Mouse (Mus musculus): ENCODE results near the gene Lamtor5.

Lamtor5 gene

GRCm38 (mm10) chr3:107278479-107279269, at the start of gene Lamtor5:
Gene Lamtor5 (plus strand): TSS chr3:107278858.
- in situ Hi-C loops (cut with MboI; ENCODE audit: low pct_unique_long_range_greater_than_20kb in 1 of 2, low sequenced_read_pairs in 2 of 2, unreplicated experiment in 1 of 2): no loop called here

- in situ Hi-C loops (cut with MboI; ENCODE audit: low pct_unique_long_range_greater_than_20kb in 1 of 2, low sequenced_read_pairs in 2 of 2, unreplicated experiment in 1 of 2): no loop called here
Measured at GRCm38 (mm10) chr3:107229221-107229620, 49.4 kb upstream of the Lamtor5 start.

DNA sequence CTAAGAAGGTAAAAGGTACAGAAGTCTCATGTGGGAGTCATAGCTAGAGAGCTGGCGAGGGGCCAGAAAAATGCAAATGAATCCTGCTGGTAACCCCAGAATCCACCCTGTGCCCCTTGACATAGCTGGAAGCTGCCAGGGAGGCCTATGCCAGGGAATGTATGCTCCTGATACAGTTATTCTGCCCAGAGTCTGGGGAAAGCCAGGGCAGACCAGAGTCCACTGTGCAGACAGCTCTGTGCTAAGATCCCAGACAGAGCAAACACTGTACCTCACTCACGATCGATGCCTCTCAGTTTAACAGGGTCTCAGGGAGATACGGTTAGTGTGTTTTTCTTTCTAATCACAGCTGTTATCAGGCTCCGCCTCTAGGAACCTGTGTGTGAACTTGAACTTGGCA, 48.8 kb upstream of the Lamtor5 start:
- in situ Hi-C loops (cut with MboI; ENCODE audit: low pct_unique_long_range_greater_than_20kb in 1 of 2, low sequenced_read_pairs in 2 of 2, unreplicated experiment in 1 of 2): loop anchor here (5.0 kb wide), 2 partner anchors 42 to 232 kb away; no protein-coding TSS in a partner anchor

DNA sequence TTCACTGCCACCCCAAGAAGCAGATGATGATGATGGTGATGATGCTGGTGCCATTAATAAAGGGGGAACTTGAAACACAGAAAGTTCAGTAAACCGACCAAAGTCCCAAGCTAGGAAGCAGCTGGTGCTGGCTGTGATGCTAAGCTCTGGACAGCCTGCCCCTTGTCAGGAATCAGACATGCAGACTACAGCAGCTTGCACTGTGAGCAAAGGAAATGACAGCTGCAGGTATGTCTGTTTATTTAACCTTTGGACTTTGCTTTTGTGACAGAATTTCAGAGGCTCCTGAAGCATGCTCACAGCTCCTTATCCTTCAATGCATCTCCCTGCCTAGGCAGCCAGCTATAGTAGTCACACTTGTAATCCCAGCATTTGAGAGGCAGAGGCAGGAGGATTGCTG, 48.1 kb upstream of the Lamtor5 start, which contains the start of gene A630076J17Rik:
TSS of gene A630076J17Rik (plus strand) at position 88 of the 400 bp plus-strand sequence.
- in situ Hi-C loops (cut with MboI; ENCODE audit: low pct_unique_long_range_greater_than_20kb in 1 of 2, low sequenced_read_pairs in 2 of 2, unreplicated experiment in 1 of 2): loop anchor here (5.0 kb wide), 2 partner anchors 42 to 232 kb away; no protein-coding TSS in a partner anchor

DNA sequence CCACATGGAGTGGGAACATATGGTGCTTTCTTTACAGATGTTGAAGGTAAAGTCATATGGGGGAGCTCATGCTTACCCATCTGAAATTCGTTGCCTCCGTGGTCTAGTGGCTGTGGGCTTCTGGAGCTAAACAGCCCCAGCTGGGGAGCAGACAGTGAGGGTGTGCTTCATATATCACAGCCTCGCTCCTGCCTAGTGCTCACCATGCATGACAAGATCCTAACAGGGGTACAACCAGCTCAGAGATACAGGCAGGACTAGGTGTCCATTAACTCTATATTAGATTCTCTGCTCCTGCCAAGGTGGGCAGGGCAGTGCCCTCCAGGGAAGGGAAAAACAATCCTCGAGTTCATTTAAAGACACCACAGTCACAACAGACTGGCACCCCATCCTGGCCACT, 47.5 kb upstream of the Lamtor5 start:
- in situ Hi-C loops (cut with MboI; ENCODE audit: low pct_unique_long_range_greater_than_20kb in 1 of 2, low sequenced_read_pairs in 2 of 2, unreplicated experiment in 1 of 2): loop anchor here (5.0 kb wide), 2 partner anchors 41 to 231 kb away; no protein-coding TSS in a partner anchor

- in situ Hi-C loops (cut with MboI; ENCODE audit: low pct_unique_long_range_greater_than_20kb in 1 of 2, low sequenced_read_pairs in 2 of 2, unreplicated experiment in 1 of 2): loop anchor here (5.0 kb wide), 2 partner anchors 39 to 229 kb away; no protein-coding TSS in a partner anchor
Measured at GRCm38 (mm10) chr3:107233351-107233813, 45.3 kb upstream of the Lamtor5 start.

DNA sequence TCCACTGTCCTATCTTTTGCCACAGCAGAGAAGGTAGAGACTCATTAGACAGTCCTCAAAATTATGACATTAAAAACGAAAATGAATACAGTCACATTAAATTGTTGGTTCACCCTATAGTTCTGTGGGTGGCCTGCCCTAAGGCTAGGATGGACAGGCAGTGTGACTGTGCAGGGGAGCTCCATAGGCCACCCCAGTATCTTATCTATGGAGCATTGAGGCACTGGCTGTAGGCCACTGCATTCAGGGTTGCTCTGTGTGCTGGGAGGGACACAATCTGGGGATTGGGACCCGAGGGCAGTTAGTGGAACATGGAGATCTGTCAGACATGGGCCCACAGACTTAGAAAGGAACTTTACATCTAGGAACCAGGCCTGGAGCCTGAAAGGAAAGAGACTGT, 44.7 kb upstream of the Lamtor5 start:
- in situ Hi-C loops (cut with MboI; ENCODE audit: low pct_unique_long_range_greater_than_20kb in 1 of 2, low sequenced_read_pairs in 2 of 2, unreplicated experiment in 1 of 2): loop anchor here (5.0 kb wide), 2 partner anchors 38 to 228 kb away; no protein-coding TSS in a partner anchor

DNA sequence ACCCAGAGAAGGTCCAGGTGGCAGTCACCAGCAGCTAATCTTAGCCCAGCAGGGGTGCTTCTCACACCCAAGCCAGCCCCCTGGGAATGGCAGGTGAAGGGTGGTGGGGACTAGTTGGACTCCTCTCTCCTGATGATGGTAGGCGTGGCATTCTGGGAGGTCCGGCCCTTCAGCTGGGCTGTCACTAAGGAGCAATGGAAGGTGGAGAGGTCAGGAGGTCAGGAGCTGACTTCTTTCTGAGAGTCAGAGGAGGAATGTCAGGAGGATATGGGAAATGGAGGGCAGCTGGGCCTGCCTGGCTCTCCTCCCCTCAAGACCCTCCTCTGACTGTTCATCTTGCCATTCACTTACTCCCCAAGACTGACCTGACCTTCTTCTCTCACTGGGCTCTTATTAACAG, 40.6 kb upstream of the Lamtor5 start:
- in situ Hi-C loops (cut with MboI; ENCODE audit: low pct_unique_long_range_greater_than_20kb in 1 of 2, low sequenced_read_pairs in 2 of 2, unreplicated experiment in 1 of 2): no loop called here

DNA sequence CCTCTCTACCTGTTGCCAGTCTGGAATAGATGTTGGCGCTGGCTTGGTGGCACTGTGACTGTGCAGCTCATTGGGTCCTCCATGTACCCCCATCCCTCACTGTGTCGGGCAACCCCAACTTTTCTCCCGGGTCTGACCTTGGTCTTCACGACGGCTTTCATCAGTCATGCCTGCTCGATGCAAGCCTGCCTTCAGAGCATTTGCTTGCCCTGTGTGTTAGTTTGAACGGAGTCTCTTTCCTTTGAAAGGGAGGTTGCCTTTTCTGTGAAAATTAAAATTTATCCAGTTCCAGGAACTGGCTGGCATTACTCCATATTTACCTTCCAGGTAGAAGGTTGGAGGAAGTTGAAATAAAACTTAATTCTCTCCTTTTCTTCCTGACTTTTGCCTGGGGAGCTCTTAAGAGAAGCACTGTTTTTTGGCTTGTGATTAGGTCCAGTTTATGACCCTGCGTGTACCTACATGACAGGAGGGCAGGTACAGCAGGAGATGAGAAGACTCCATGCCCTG, 40.1 kb upstream of the Lamtor5 start:
- in situ Hi-C loops (cut with MboI; ENCODE audit: low pct_unique_long_range_greater_than_20kb in 1 of 2, low sequenced_read_pairs in 2 of 2, unreplicated experiment in 1 of 2): no loop called here

- in situ Hi-C loops (cut with MboI; ENCODE audit: low pct_unique_long_range_greater_than_20kb in 1 of 2, low sequenced_read_pairs in 2 of 2, unreplicated experiment in 1 of 2): loop anchor here in 1 of 2 experiments (10.0 kb wide), 1 partner anchor 225 kb away; no protein-coding TSS in a partner anchor
Measured at GRCm38 (mm10) chr3:107239607-107240006, 39.1 kb upstream of the Lamtor5 start, which contains the start of gene Prok1. Gene Prok1 (minus strand): TSS chr3:107239707.

GRCm38 (mm10) chr3:107241389-107242094, 37.1 kb upstream of the Lamtor5 start:
- in situ Hi-C loops (cut with MboI; ENCODE audit: low pct_unique_long_range_greater_than_20kb in 1 of 2, low sequenced_read_pairs in 2 of 2, unreplicated experiment in 1 of 2): loop anchor here in 1 of 2 experiments (10.0 kb wide), 1 partner anchor 223 kb away; no protein-coding TSS in a partner anchor

- in situ Hi-C loops (cut with MboI; ENCODE audit: low pct_unique_long_range_greater_than_20kb in 1 of 2, low sequenced_read_pairs in 2 of 2, unreplicated experiment in 1 of 2): loop anchor here in 1 of 2 experiments (10.0 kb wide), 1 partner anchor 218 kb away; no protein-coding TSS in a partner anchor
Measured at GRCm38 (mm10) chr3:107246876-107247275, 31.8 kb upstream of the Lamtor5 start.

GRCm38 (mm10) chr3:107249042-107249441, 29.6 kb upstream of the Lamtor5 start:
- in situ Hi-C loops (cut with MboI; ENCODE audit: low pct_unique_long_range_greater_than_20kb in 1 of 2, low sequenced_read_pairs in 2 of 2, unreplicated experiment in 1 of 2): loop anchor here in 1 of 2 experiments (10.0 kb wide), 1 partner anchor 216 kb away; no protein-coding TSS in a partner anchor

DNA sequence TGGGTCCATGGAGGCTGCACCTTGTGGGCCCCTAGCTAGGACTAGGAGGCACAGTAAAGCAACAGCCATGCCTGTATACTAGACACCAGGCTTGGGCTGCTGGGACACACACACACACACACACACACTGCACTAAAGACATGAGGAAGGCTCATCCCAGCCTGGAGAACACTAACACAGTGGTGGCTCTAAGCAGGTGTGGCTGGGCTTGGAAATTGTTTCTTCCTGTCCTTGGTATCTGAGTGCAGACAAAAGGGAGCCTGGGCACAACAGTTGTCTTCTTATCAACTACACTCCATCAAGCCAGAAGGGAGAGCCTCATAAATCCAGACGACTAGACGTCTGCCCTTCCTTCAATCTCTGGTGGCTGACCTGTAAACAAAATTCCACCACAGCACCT, 28.3 kb upstream of the Lamtor5 start:
- in situ Hi-C loops (cut with MboI; ENCODE audit: low pct_unique_long_range_greater_than_20kb in 1 of 2, low sequenced_read_pairs in 2 of 2, unreplicated experiment in 1 of 2): no loop called here

DNA sequence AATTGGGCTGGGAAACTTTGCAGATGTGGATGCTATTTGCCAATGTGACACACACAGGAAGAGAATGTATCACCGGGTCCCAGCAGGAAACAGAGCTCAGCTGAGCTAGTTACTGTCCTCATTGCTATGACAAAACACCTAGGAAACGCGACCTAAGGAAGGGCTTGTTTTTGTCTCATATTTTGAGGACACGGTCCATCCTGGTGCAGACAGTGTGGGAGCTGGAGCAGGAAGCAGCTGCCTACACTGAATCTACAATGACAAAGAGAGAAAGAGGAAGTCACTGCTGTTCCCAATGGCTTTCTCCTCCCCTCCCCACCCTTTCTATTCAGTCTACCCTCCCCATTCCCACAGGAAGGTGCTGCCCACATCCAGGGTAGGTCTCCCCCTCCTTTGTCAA, 26.6 kb upstream of the Lamtor5 start:
- in situ Hi-C loops (cut with MboI; ENCODE audit: low pct_unique_long_range_greater_than_20kb in 1 of 2, low sequenced_read_pairs in 2 of 2, unreplicated experiment in 1 of 2): no loop called here

DNA sequence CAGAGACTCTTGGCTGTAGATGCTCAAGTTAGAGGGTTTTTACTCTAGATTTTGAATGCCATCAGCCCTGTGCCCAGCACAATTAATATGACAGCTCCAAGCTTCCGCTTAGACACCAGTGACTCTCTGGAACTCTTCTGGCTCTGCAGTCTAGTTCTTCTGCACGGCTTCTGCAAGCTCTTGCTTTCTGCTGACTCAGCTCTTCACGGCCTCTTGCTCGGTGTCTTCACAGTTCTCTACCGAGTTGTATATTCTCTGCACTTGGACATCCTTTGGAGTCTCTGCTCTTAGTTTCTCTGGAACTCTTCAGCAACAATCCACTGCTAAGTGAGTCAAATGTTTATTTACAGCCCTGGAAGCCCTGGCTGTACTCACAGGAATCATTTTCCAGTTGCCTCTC, 24.7 kb upstream of the Lamtor5 start:
- in situ Hi-C loops (cut with MboI; ENCODE audit: low pct_unique_long_range_greater_than_20kb in 1 of 2, low sequenced_read_pairs in 2 of 2, unreplicated experiment in 1 of 2): no loop called here

DNA sequence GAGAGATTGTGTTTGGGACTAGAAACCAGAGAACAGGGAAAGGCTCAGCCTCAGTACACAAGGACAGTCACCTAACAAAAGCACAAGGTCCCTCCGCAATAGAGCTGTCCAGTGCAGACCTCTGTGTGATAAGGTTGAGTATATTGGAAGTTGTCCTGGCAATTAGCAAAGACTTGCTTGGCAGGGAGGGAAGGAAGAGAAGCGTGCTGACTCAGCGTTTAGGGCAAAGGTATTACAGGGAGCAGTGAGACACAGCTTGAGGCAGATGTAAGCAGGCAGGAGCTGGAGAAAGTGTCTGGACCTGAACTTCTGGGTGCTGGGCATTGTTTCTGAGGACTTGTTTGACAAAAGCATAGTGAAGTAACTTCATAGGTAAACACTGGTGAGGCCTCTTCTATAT, 22.7 kb upstream of the Lamtor5 start:
- in situ Hi-C loops (cut with MboI; ENCODE audit: low pct_unique_long_range_greater_than_20kb in 1 of 2, low sequenced_read_pairs in 2 of 2, unreplicated experiment in 1 of 2): no loop called here

GRCm38 (mm10) chr3:107256724-107257123, 21.9 kb upstream of the Lamtor5 start:
- in situ Hi-C loops (cut with MboI; ENCODE audit: low pct_unique_long_range_greater_than_20kb in 1 of 2, low sequenced_read_pairs in 2 of 2, unreplicated experiment in 1 of 2): no loop called here

GRCm38 (mm10) chr3:107257924-107258323, 20.7 kb upstream of the Lamtor5 start:
- in situ Hi-C loops (cut with MboI; ENCODE audit: low pct_unique_long_range_greater_than_20kb in 1 of 2, low sequenced_read_pairs in 2 of 2, unreplicated experiment in 1 of 2): no loop called here
